Mouse (Mus musculus) erythroblast, embryonic 14.5 days (primary cell): ENCODE measurements around the gene Atp1a2.

Experiments
- GATA1 ChIP-seq: IDR thresholded peaks from 2 replicates; pipeline ENCODE4 v1.6.1; 2012; ENCODE audit warnings: low read length, inconsistent platforms, mixed read lengths
- TAL1 ChIP-seq: IDR thresholded peaks from 3 replicates; pipeline ENCODE4 v1.6.1; 2012; ENCODE audit warnings: low read length, inconsistent platforms, mixed read lengths

- TF ChIP-seq GATA1 (no peak), TAL1 (no peak)
These were observed 54.2 kb downstream of the Atp1a2 start for GRCm38 (mm10) chr1:172243547-172244205.
